Mouse (Mus musculus) kidney, postnatal 0 days (tissue): ENCODE data around the gene Il2rb. TPM values are rescaled to one million over a fixed set of nuclear protein-coding genes. Genes with fewer than 3 reads are reported as not detected.
A peak's percentile ranks its signal among the peaks of the same experiment; 100 is the strongest.

Source experiments
- ATAC-seq: fragments of 200-750 bp; cut with Nextera tagmentation; replicated peaks from 2 replicates; pipeline ENCODE4 v1.8.0; 2017; ENCODE audit warnings: low read depth, moderate number of reproducible peaks, moderate TSS enrichment, moderate library complexity; ENCODE audit not compliant: low FRiP score
- DNase-seq: peaks from one replicate; pipeline ENCODE4 v3.0.0-alpha.2; 2016; ENCODE audit warnings: low spot score
- H3K27ac ChIP-seq: fragments of 300-500 bp; sonication (generic); 2 replicates; pipeline ENCODE4 v1.5.1; 2014; ENCODE audit warnings: mild to moderate bottlenecking
- H3K27me3 ChIP-seq: fragments of 300-500 bp; sonication (generic); 2 replicates; pipeline ENCODE4 v1.6.1; 2014; ENCODE audit warnings: low read length, mixed read lengths; ENCODE audit not compliant: insufficient read depth
- H3K36me3 ChIP-seq: fragments of 300-500 bp; sonication (generic); 2 replicates; pipeline ENCODE4 v1.6.1; 2014; ENCODE audit warnings: low read length, mixed read lengths; ENCODE audit not compliant: insufficient read depth
- H3K4me1 ChIP-seq: fragments of 300-500 bp; sonication (generic); replicated peaks from 2 replicates; pipeline ENCODE4 v1.6.1; 2014; ENCODE audit warnings: antibody characterized with exemption, low read length, mixed read lengths; ENCODE audit not compliant: insufficient read depth
- H3K4me2 ChIP-seq: fragments of 300-500 bp; sonication (generic); 2 replicates; pipeline ENCODE4 v1.6.1; 2014; ENCODE audit warnings: mild to moderate bottlenecking, low read length, moderate library complexity, mixed read lengths
- H3K4me3 ChIP-seq: fragments of 300-500 bp; sonication (generic); replicated peaks from 2 replicates; pipeline ENCODE4 v1.5.1; 2014; ENCODE audit warnings: low read depth, low read length
- H3K9ac ChIP-seq: fragments of 300-500 bp; sonication (generic); 2 replicates; pipeline ENCODE4 v1.6.1; 2014; ENCODE audit warnings: low read depth, low read length
- H3K9me3 ChIP-seq: fragments of 300-500 bp; sonication (generic); replicated peaks from 2 replicates; pipeline ENCODE4 v1.6.1; 2016; ENCODE audit warnings: low read length, inconsistent platforms, mixed read lengths
- CTCF ChIP-seq: IDR thresholded peaks from 2 replicates; pipeline ENCODE4 v1.5.1; 2016; ENCODE audit warnings: antibody characterized with exemption, low read depth, mild to moderate bottlenecking, moderate library complexity
- WGBS: fragments of 180-500 bp; shearing (Covaris S2); extraction: QIAGEN DNeasy Blood & Tissue Kit; methylation state at CpG from one replicate; pipeline ENCODE4 v1.1.7; 2014; 5-methylcytosine and 5-hydroxymethylcytosine counted together
- polyA plus RNA-seq: library from polyadenylated mRNA; unstranded; fragments of >200 nt; fragmentation: Nextera tagmentation; extraction: Ambion mirVana; gene quantifications from 2 replicates; pipeline ENCODE4 v1.2.1, GENCODE M21; 2015

The Il2rb gene
- polyA plus RNA-seq, 1 experiment from 2014 or later = 1.1 TPM

GRCm38 (mm10) chr15:78521892-78522291 is 26.8 kb upstream of the Il2rb start:
- H3K27ac ChIP-seq = no peak overlapping the region
- 72% methylated on average over 6 of the region's 6 CpGs for WGBS
- H3K27me3 ChIP-seq = no peaks in the 10 kb centered on the region
- no peak for TF ChIP-seq CTCF
- DNase-seq (no peak), ATAC-seq (no peak)
- no peaks in the 10 kb centered on the region for H3K36me3 ChIP-seq
- H3K4me1 ChIP-seq = no peaks in the 10 kb centered on the region
- H3K4me2 ChIP-seq = no peak overlapping the region
- H3K4me3 ChIP-seq = no peak overlapping the region
- no peaks in the 10 kb centered on the region for H3K9me3 ChIP-seq
- H3K9ac ChIP-seq = no peak overlapping the region

GRCm38 (mm10) chr15:78521331-78521730 is 26.3 kb upstream of the Il2rb start:
- no peak for TF ChIP-seq CTCF
- ATAC-seq = no peak
- WGBS = 56% methylated on average over 8 of the region's 8 CpGs

GRCm38 (mm10) chr15:78520112-78520715 is 25.1 kb upstream of the Il2rb start:
- Histone ChIP-seq H3K27ac (no peak overlapping the region), H3K4me1 (no peaks in the 10 kb centered on the region), H3K9ac (no peak overlapping the region), H3K27me3 (no peaks in the 10 kb centered on the region), H3K9me3 (no peaks in the 10 kb centered on the region), H3K4me2 (no peak overlapping the region), H3K36me3 (no peaks in the 10 kb centered on the region), H3K4me3 (no peak overlapping the region)
- WGBS = 54% methylated on average over 13 of the region's 13 CpGs
- ATAC-seq (no peak), DNase-seq (no peak)
- no peak for TF ChIP-seq CTCF

More at GRCm38 (mm10) chr15:78521331-78521730, 26.3 kb upstream of the Il2rb start:
- Histone ChIP-seq H3K4me3 (no peak overlapping the region), H3K4me1 (no peaks in the 10 kb centered on the region), H3K36me3 (no peaks in the 10 kb centered on the region), H3K27me3 (no peaks in the 10 kb centered on the region), H3K9me3 (no peaks in the 10 kb centered on the region), H3K9ac (no peak overlapping the region), H3K4me2 (no peak overlapping the region), H3K27ac (no peak overlapping the region)
- no peak for DNase-seq

GRCm38 (mm10) chr15:78518221-78518620 is 23.1 kb upstream of the Il2rb start:
- no peaks in the 10 kb centered on the region for H3K9me3 ChIP-seq
- WGBS = 49% methylated on average over 7 of the region's 7 CpGs
- ATAC-seq (no peak), DNase-seq (no peak)
- H3K4me3 ChIP-seq = no peak overlapping the region
- no peak overlapping the region for H3K27ac ChIP-seq
- H3K36me3 ChIP-seq = no peaks in the 10 kb centered on the region
- no peaks in the 10 kb centered on the region for H3K4me1 ChIP-seq
- no peak overlapping the region for H3K9ac ChIP-seq
- no peak overlapping the region for H3K4me2 ChIP-seq
- TF ChIP-seq CTCF = no peak
- no peaks in the 10 kb centered on the region for H3K27me3 ChIP-seq

GRCm38 (mm10) chr15:78515759-78516158 is 20.7 kb upstream of the Il2rb start:
- H3K27ac ChIP-seq = no peak overlapping the region
- 85% methylated on average over 6 of the region's 6 CpGs for WGBS
- no peak overlapping the region for H3K4me3 ChIP-seq
- no peak for ATAC-seq
- no peak for TF ChIP-seq CTCF
- no peaks in the 10 kb centered on the region for H3K36me3 ChIP-seq
- H3K27me3 ChIP-seq = no peaks in the 10 kb centered on the region
- H3K9me3 ChIP-seq = no peaks in the 10 kb centered on the region
- no peaks in the 10 kb centered on the region; the same call in 1 of the 2 replicates for H3K4me1 ChIP-seq
- no peak for DNase-seq
- no peak overlapping the region for H3K9ac ChIP-seq
- no peak overlapping the region for H3K4me2 ChIP-seq

GRCm38 (mm10) chr15:78514393-78515146 is 19.5 kb upstream of the Il2rb start:
- 0 out of 2 replicates have a peak, but pooled peaks have one; percentile 15 for ATAC-seq
- no peaks in the 10 kb centered on the region for H3K36me3 ChIP-seq
- no peak overlapping the region for H3K9ac ChIP-seq
- no peak overlapping the region for H3K4me3 ChIP-seq
- H3K4me1 ChIP-seq = no peaks in the 10 kb centered on the region; the same call in 1 of the 2 replicates
- 24% methylated on average over 7 of the region's 7 CpGs for whole genome bisulfite sequencing
- H3K4me2 ChIP-seq = no peak overlapping the region
- peak; percentile 88 for DNase-seq
- peak; percentile 97 for TF ChIP-seq CTCF
- no peaks in the 10 kb centered on the region for H3K27me3 ChIP-seq
- no peak overlapping the region for H3K27ac ChIP-seq
- no peaks in the 10 kb centered on the region for H3K9me3 ChIP-seq
